Mouse (Mus musculus): ENCODE data around the gene Pzp. TPM values are rescaled to one million over a fixed set of nuclear protein-coding genes. Genes with fewer than 3 reads are reported as not detected.

Gene Pzp
- polyA plus RNA-seq, 1 experiment from 2014 or later: 4.8 TPM

Other genes starting within 250 kb of the Pzp start
- gene Tead4, start 225.9 kb downstream of the Pzp start, polyA plus RNA-seq (2015; fragmentation: Nextera tagmentation; extraction: Ambion mirVana): 2.1 and 2.3 TPM in 2 replicates
- gene Tulp3, start 170.9 kb downstream of the Pzp start, polyA plus RNA-seq (2015; fragmentation: Nextera tagmentation; extraction: Ambion mirVana): 10.1 and 11.3 TPM in 2 replicates
- gene Rhno1, start 163.8 kb downstream of the Pzp start, polyA plus RNA-seq (2015; fragmentation: Nextera tagmentation; extraction: Ambion mirVana): 85.9 and 95.7 TPM in 2 replicates
- gene Foxm1, start 163.8 kb downstream of the Pzp start, polyA plus RNA-seq (2015; fragmentation: Nextera tagmentation; extraction: Ambion mirVana): 21.2 and 21.8 TPM in 2 replicates
- 0.22 TPM in 1 of 2 replicates, not detected in the other for gene Tex52, start 151.3 kb downstream of the Pzp start, polyA plus RNA-seq (2015; fragmentation: Nextera tagmentation; extraction: Ambion mirVana)
- gene Gm44596, start 151.2 kb downstream of the Pzp start, polyA plus RNA-seq (2015; fragmentation: Nextera tagmentation; extraction: Ambion mirVana): not detected in 2 replicates
- 5.3 and 5.7 TPM in 2 replicates for gene Nrip2, start 127.4 kb downstream of the Pzp start, polyA plus RNA-seq (2015; fragmentation: Nextera tagmentation; extraction: Ambion mirVana)
- 26.1 and 26.6 TPM in 2 replicates for gene Itfg2, start 101.8 kb downstream of the Pzp start, polyA plus RNA-seq (2015; fragmentation: Nextera tagmentation; extraction: Ambion mirVana)
- gene Fkbp4, start 88.0 kb downstream of the Pzp start, polyA plus RNA-seq (2015; fragmentation: Nextera tagmentation; extraction: Ambion mirVana): 461 and 516 TPM in 2 replicates
- 2.5 and 3.1 TPM in 2 replicates for gene A2ml1, start 54.9 kb upstream of the Pzp start, polyA plus RNA-seq (2015; fragmentation: Nextera tagmentation; extraction: Ambion mirVana)
- not detected in 2 replicates for gene Klrb1a, start 96.8 kb upstream of the Pzp start, polyA plus RNA-seq (2015; fragmentation: Nextera tagmentation; extraction: Ambion mirVana)
- gene Clec2h, start 135.7 kb upstream of the Pzp start, polyA plus RNA-seq (2015; fragmentation: Nextera tagmentation; extraction: Ambion mirVana): 26.4 and 41.6 TPM in 2 replicates
- gene Klrb1, start 196.3 kb upstream of the Pzp start, polyA plus RNA-seq (2015; fragmentation: Nextera tagmentation; extraction: Ambion mirVana): not detected in 2 replicates

All from intestine, embryonic 16.5 days (tissue).